ENCODE assay signal across 11 mouse cellular contexts in the genomic region with DNA sequence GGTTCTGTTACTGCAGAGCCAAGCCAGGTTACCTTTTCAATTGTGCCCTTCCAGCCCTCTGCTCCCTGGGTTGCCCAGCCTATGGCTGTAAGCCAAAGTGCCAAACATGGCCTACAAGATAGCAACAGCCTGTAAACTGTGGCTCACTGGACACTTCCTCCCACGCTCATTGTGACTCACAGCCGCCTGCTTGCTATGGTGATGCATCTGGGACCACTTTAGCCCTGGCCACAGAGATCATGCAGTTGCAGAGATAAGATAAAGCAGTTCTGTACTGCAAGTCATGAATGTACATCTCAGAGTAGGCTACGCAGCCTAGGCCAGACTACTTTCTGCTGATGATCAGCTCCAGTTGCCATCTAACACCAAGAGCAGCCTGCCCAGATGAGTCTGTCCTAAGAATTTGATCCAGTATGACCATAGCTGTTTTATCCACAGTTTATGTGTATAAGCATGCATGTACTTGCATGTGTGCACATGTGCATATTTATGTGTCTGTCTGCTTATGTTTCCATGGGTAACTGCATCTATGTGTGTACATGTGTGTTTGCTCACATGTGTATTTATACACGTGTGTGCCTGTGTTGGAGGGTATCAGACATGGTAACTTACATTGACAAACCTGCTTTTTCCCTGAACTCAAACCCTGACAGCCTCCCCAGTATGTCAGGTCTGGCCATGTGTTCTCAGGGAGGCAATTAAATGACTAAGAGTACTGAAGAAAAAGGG.
A peak's percentile ranks its signal among the peaks of the same experiment; 100 is the strongest.
DNase-seq lines count a peak whose midpoint lies in the region; ATAC-seq lines count a peak whose summit lies in the region.
"Had no signal": no experiment of that assay in that cellular context is flagged by ENCODE, and none has a peak within 500 bp of the region (broad histone marks: within the 10 kb centered on the region; RNA-seq: fewer than 3 reads in every experiment).

No protein-coding gene starts in this region.

- no peaks in the 10 kb centered on the region for H3K27me3 ChIP-seq in heart, embryonic 10.5 days (ENCODE audit: insufficient read depth, poor library complexity, severe bottlenecking)
- 0 out of 2 replicates have a peak, but pooled peaks cover 2% of the 10 kb centered on the region for H3K27me3 ChIP-seq in erythroblast, embryonic 14.5 days (ENCODE audit: control insufficient read depth)
- H3K27me3 ChIP-seq: forebrain, embryonic 12.5 days; intestine, embryonic 15.5 days had no signal

- peaks cover 28% of the 10 kb centered on the region for H3K4me1 ChIP-seq in heart, embryonic 10.5 days
- peaks cover 68% of the 10 kb centered on the region for H3K4me1 ChIP-seq in erythroblast, embryonic 14.5 days (ENCODE audit: control insufficient read depth)
- H3K4me1 ChIP-seq: forebrain, embryonic 12.5 days had no signal

- H3K27ac ChIP-seq in heart, embryonic 10.5 days, result no peak overlapping the region
- H3K27ac ChIP-seq: forebrain, embryonic 12.5 days; intestine, embryonic 15.5 days had no signal

- peak; percentile 36 for ATAC-seq in megakaryocyte, adult 5-6 weeks (ENCODE audit: poor library complexity, severe bottlenecking)
- ATAC-seq: intestine, embryonic 15.5 days had no signal

- H3K9me3 ChIP-seq in heart, embryonic 10.5 days, result no peaks in the 10 kb centered on the region
- no peaks in the 10 kb centered on the region for H3K9me3 ChIP-seq in erythroblast, embryonic 14.5 days (ENCODE audit: control insufficient read depth, low read length)
- H3K9me3 ChIP-seq: forebrain, embryonic 12.5 days; intestine, embryonic 15.5 days had no signal

- 49% methylated on average over 4 of the region's 4 CpGs for WGBS in heart, embryonic 10.5 days

- DNase-seq in heart, adult 18-20 months, result peak; percentile 29 to 46
- no peak for DNase-seq in heart, embryonic 10.5 days (ENCODE audit: low spot score)
- DNase-seq in MN1 (ENCODE audit: low spot score), result peak; percentile 93
- DNase-seq in retina, postnatal 1 day, result no peak
- no peak for DNase-seq in embryo, embryonic 11 days
- DNase-seq in right cerebral cortex, postnatal 4 days, result no peak
- DNase-seq: cerebellum, adult 18-20 months had no signal

- H3K4me3 ChIP-seq in heart, embryonic 10.5 days, result no peak overlapping the region
- peak overlapping the region; percentile 0 for H3K4me3 ChIP-seq in erythroblast, embryonic 14.5 days (replicated peaks)
- H3K4me3 ChIP-seq: forebrain, embryonic 12.5 days; intestine, embryonic 15.5 days had no signal

- no peaks in the 10 kb centered on the region for H3K36me3 ChIP-seq in heart, embryonic 10.5 days
- peaks cover 5% of the 10 kb centered on the region for H3K36me3 ChIP-seq in erythroblast, embryonic 14.5 days (ENCODE audit: control insufficient read depth)
- H3K36me3 ChIP-seq: forebrain, embryonic 12.5 days; intestine, embryonic 15.5 days had no signal

Comparison
In these comparisons a context has a peak if more than half of its experiments do, and no peak if none do; other contexts are left out.
1. DNase-seq: peak in heart, adult 18-20 months (2 of 2) and MN1 (single experiment); none in heart, embryonic 10.5 days (single experiment), retina, postnatal 1 day (single experiment), embryo, embryonic 11 days (single experiment) and right cerebral cortex, postnatal 4 days (single experiment).